Mouse (Mus musculus) cerebellum, adult 9-11 months (tissue): ENCODE data around the gene Slc2a13.
A peak's percentile ranks its signal among the peaks of the same experiment; 100 is the strongest.

ENCODE experiments used
- DNase-seq: peaks from one replicate; pipeline ENCODE4 v3.0.0; 2022

Gene Slc2a13

GRCm38 (mm10) chr15:91502235-91502634, 70.8 kb downstream of the Slc2a13 start:
- no peak for DNase-seq

GRCm38 (mm10) chr15:91495014-91495413, 78.0 kb downstream of the Slc2a13 start:
- DNase-seq: peak; percentile 30

GRCm38 (mm10) chr15:91479924-91480615, 93.0 kb downstream of the Slc2a13 start:
- DNase-seq: peak; percentile 36

GRCm38 (mm10) chr15:91477766-91478165, 95.3 kb downstream of the Slc2a13 start:
- peak; percentile 52 for DNase-seq

- DNase-seq: peak; percentile 48
Observed at GRCm38 (mm10) chr15:91473690-91474409, 99.2 kb downstream of the Slc2a13 start.

GRCm38 (mm10) chr15:91465331-91465730, 107.7 kb downstream of the Slc2a13 start:
- DNase-seq: no peak

- DNase-seq: no peak
Observed at GRCm38 (mm10) chr15:91463857-91464435, 109.1 kb downstream of the Slc2a13 start.

- DNase-seq: peak; percentile 85
Observed at GRCm38 (mm10) chr15:91463026-91463661, 109.9 kb downstream of the Slc2a13 start.

GRCm38 (mm10) chr15:91461940-91462339, 111.1 kb downstream of the Slc2a13 start:
- no peak for DNase-seq

- DNase-seq: no peak
Observed at GRCm38 (mm10) chr15:91457202-91457601, 115.9 kb downstream of the Slc2a13 start.

- DNase-seq: peak; percentile 66
Observed at GRCm38 (mm10) chr15:91445399-91445798, 127.7 kb downstream of the Slc2a13 start.

- no peak for DNase-seq
Observed at GRCm38 (mm10) chr15:91443449-91443848, 129.6 kb downstream of the Slc2a13 start.

GRCm38 (mm10) chr15:91439883-91440282, 133.2 kb downstream of the Slc2a13 start:
- DNase-seq: peak; percentile 65

- DNase-seq: no peak
Observed at GRCm38 (mm10) chr15:91425426-91425825, 147.6 kb downstream of the Slc2a13 start.

- no peak for DNase-seq
Observed at GRCm38 (mm10) chr15:91406979-91407378, 166.1 kb downstream of the Slc2a13 start.

GRCm38 (mm10) chr15:91395165-91395564, 177.9 kb downstream of the Slc2a13 start:
- DNase-seq: no peak

GRCm38 (mm10) chr15:91383694-91384093, 189.4 kb downstream of the Slc2a13 start:
- DNase-seq: no peak

GRCm38 (mm10) chr15:91382606-91383005, 190.5 kb downstream of the Slc2a13 start:
- DNase-seq: no peak

GRCm38 (mm10) chr15:91381864-91382263, 191.2 kb downstream of the Slc2a13 start:
- DNase-seq: no peak

- no peak for DNase-seq
Observed at GRCm38 (mm10) chr15:91378751-91379325, 194.2 kb downstream of the Slc2a13 start.

GRCm38 (mm10) chr15:91377568-91377967, 195.5 kb downstream of the Slc2a13 start:
- DNase-seq: no peak

GRCm38 (mm10) chr15:91377105-91377504, 196.0 kb downstream of the Slc2a13 start:
- peak; percentile 25 for DNase-seq

GRCm38 (mm10) chr15:91374441-91374840, 198.6 kb downstream of the Slc2a13 start:
- DNase-seq: no peak
